Mouse (Mus musculus) B cell, adult 67 days (primary cell): Measurements from ENCODE around the gene Chad. TPM values are rescaled to one million over a fixed set of nuclear protein-coding genes. Genes with fewer than 3 reads are reported as not detected.

ENCODE experiments used
- total RNA-seq, 2 experiments: library from RNA; stranded (reverse); gene quantifications; 4 replicates each; pipeline ENCODE4 v1.2.4; 2023

Gene Chad
- not detected for total RNA-seq

GRCm38 (mm10) chr11:94564437-94565150 lies at the start of gene Chad:
Gene Chad, plus strand, starts transcription at chr11:94565047.

GRCm38 (mm10) chr11:94521219-94521843 lies 43.5 kb upstream of the Chad start, which contains the start of gene Mycbpap:
Gene Mycbpap, minus strand, starts transcription at chr11:94521742.

GRCm38 (mm10) chr11:94548888-94549690 lies 15.8 kb upstream of the Chad start, which contains the start of gene Rsad1:
Gene Rsad1, minus strand, starts transcription at chr11:94549255.

GRCm38 (mm10) chr11:94601321-94602281 lies 36.8 kb downstream of the Chad start, which contains the start of gene Acsf2:
Gene Acsf2, minus strand, starts transcription at chr11:94601871.

Other genes with a start within 250 kb of the Chad start
- gene Luc7l3, start 243.1 kb upstream of the Chad start, total RNA-seq: 100 to 1,000 TPM; 101 to 104 TPM
- gene Ankrd40, start 237.0 kb upstream of the Chad start, total RNA-seq: 10 to 100 TPM; 59.0 to 64.9 TPM
- under 1 TPM; 0.62 to 0.96 TPM for gene Abcc3, start 172.1 kb upstream of the Chad start, total RNA-seq
- not detected for gene Cacna1g, start 90.8 kb upstream of the Chad start, total RNA-seq
- not detected for gene Spata20, start 78.9 kb upstream of the Chad start, total RNA-seq
- not detected for gene Epn3, start 65.1 kb upstream of the Chad start, total RNA-seq
- gene Mycbpap, start 43.3 kb upstream of the Chad start, total RNA-seq: 1 to 10 TPM in 1 of 2 experiments, not detected in 1; 1.0 TPM
- 1 to 10 TPM; 7.9 to 9.0 TPM for gene Rsad1, start 15.8 kb upstream of the Chad start, total RNA-seq
- 10 to 100 TPM; 79.2 to 95.4 TPM for gene Acsf2, start 36.8 kb downstream of the Chad start, total RNA-seq
- gene Lrrc59, start 64.7 kb downstream of the Chad start, total RNA-seq: 10 to 100 TPM; 62.1 to 68.1 TPM
- gene Mrpl27, start 88.7 kb downstream of the Chad start, total RNA-seq: 10 to 100 TPM; 16.9 to 25.4 TPM
- 1 to 10 TPM; 1.4 to 2.3 TPM for gene Eme1, start 88.9 kb downstream of the Chad start, total RNA-seq
- 10 to 100 TPM; 20.6 to 28.2 TPM for gene Xylt2, start 112.5 kb downstream of the Chad start, total RNA-seq
- not detected for gene Gm11541, start 139.5 kb downstream of the Chad start, total RNA-seq
- gene Cdc34b, start 176.7 kb downstream of the Chad start, total RNA-seq: under 1 TPM in 1 of 2 experiments, not detected in 1; 0.47 TPM
- gene Tmem92, start 217.7 kb downstream of the Chad start, total RNA-seq: not detected